Mouse (Mus musculus) liver, postnatal 0 days (tissue): ENCODE results near the gene Itgb7. TPM values are rescaled to one million over a fixed set of nuclear protein-coding genes. Genes with fewer than 3 reads are reported as not detected.

Experiments
- ATAC-seq: fragments of 200-750 bp; cut with Nextera tagmentation; 2 replicates; pipeline ENCODE4 v1.8.0; 2017; ENCODE audit warnings: mild to moderate bottlenecking, moderate library complexity
- DNase-seq: peaks from one replicate; pipeline ENCODE4 v3.0.0-alpha.2; 2016
- H3K27ac ChIP-seq: fragments of 300-500 bp; sonication (generic); 2 replicates; pipeline ENCODE4 v1.5.1; 2014; ENCODE audit warnings: antibody characterized with exemption, moderate library complexity, mild to moderate bottlenecking, low read depth
- H3K27me3 ChIP-seq: fragments of 300-500 bp; sonication (generic); 2 replicates; pipeline ENCODE4 v1.6.1; 2014; ENCODE audit warnings: low read length, control low read depth, mixed read lengths; ENCODE audit not compliant: insufficient read depth
- H3K36me3 ChIP-seq: fragments of 300-500 bp; sonication (generic); replicated peaks from 2 replicates; pipeline ENCODE4 v1.6.1; 2014; ENCODE audit warnings: mild to moderate bottlenecking, control low read depth, low read length, moderate library complexity, mixed read lengths; ENCODE audit not compliant: insufficient read depth
- H3K4me1 ChIP-seq: fragments of 300-500 bp; sonication (generic); 2 replicates; pipeline ENCODE4 v1.6.1; 2014; ENCODE audit warnings: antibody characterized with exemption, mild to moderate bottlenecking, control low read depth; ENCODE audit not compliant: insufficient read depth
- H3K4me2 ChIP-seq: fragments of 300-500 bp; sonication (generic); 2 replicates; pipeline ENCODE4 v1.6.1; 2014; ENCODE audit warnings: low read depth, mild to moderate bottlenecking, low read length, moderate library complexity, mixed read lengths
- H3K4me3 ChIP-seq: fragments of 300-500 bp; sonication (generic); 2 replicates; pipeline ENCODE4 v1.5.1; 2014; ENCODE audit warnings: low read depth, low read length
- H3K9ac ChIP-seq: fragments of 300-500 bp; sonication (generic); replicated peaks from 2 replicates; pipeline ENCODE4 v1.6.1; 2014; ENCODE audit warnings: mild to moderate bottlenecking, moderate library complexity
- H3K9me3 ChIP-seq: fragments of 300-500 bp; sonication (generic); 2 replicates; pipeline ENCODE4 v1.6.1; 2016; ENCODE audit warnings: mild to moderate bottlenecking, control low read depth, low read length, mixed read lengths
- CTCF ChIP-seq: sonication (generic); IDR thresholded peaks from 2 replicates; pipeline ENCODE4 v1.5.1; 2016; ENCODE audit warnings: antibody characterized with exemption, low read depth
- EP300 ChIP-seq: IDR thresholded peaks from 2 replicates; pipeline ENCODE4 v1.6.1; 2016; ENCODE audit warnings: antibody characterized with exemption, low read depth, mild to moderate bottlenecking
- WGBS: fragments of 180-500 bp; shearing (Covaris S2); extraction: QIAGEN DNeasy Blood & Tissue Kit; methylation state at CpG from one replicate; pipeline ENCODE4 v1.1.7; 2014; ENCODE audit not compliant: insufficient replicate concordance; 5-methylcytosine and 5-hydroxymethylcytosine counted together
- polyA plus RNA-seq: library from polyadenylated mRNA; unstranded; fragments of >200 nt; fragmentation: Nextera tagmentation; extraction: Ambion mirVana; gene quantifications from 2 replicates; pipeline ENCODE4 v1.2.1, GENCODE M21; 2015

Gene Itgb7
- polyA plus RNA-seq, 1 experiment from 2014 or later = 8.6 TPM

DNA sequence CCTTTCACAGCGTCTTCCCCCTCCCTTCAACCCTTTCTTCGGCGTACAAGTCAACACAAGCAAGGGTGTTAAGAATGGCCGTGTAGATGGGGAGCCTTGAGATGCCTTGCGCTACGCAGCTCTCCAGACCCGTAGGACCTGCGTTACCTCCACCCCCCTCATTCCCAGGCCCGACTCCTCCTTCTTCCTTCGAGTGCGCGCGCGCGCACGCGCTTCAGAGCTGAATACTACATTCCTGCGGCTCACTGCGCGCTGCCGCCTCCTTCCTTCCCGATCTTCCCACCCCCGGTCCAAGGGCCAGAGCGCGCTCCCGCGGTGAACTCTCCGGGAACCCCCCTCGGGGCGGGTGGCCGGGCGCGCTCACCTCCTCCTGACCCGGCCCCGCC lies 15.1 kb upstream of the Itgb7 start:
- under 1% methylated on average over 28 of the region's 35 CpGs for WGBS
- Histone ChIP-seq H3K36me3 (no peaks in the 10 kb centered on the region), H3K4me3 (peak overlapping the region; percentile 63), H3K27me3 (peaks cover 59% of the 10 kb centered on the region), H3K4me1 (peaks cover 34% of the 10 kb centered on the region), H3K27ac (peak overlapping the region; percentile 88), H3K4me2 (peak overlapping the region; percentile 96), H3K9ac (no peak overlapping the region; the same call in 1 of the 2 replicates), H3K9me3 (no peaks in the 10 kb centered on the region)
- DNase-seq (peak; percentile 82), ATAC-seq (peak; percentile 64)
- TF ChIP-seq CTCF (no peak), EP300 (no peak)

DNA sequence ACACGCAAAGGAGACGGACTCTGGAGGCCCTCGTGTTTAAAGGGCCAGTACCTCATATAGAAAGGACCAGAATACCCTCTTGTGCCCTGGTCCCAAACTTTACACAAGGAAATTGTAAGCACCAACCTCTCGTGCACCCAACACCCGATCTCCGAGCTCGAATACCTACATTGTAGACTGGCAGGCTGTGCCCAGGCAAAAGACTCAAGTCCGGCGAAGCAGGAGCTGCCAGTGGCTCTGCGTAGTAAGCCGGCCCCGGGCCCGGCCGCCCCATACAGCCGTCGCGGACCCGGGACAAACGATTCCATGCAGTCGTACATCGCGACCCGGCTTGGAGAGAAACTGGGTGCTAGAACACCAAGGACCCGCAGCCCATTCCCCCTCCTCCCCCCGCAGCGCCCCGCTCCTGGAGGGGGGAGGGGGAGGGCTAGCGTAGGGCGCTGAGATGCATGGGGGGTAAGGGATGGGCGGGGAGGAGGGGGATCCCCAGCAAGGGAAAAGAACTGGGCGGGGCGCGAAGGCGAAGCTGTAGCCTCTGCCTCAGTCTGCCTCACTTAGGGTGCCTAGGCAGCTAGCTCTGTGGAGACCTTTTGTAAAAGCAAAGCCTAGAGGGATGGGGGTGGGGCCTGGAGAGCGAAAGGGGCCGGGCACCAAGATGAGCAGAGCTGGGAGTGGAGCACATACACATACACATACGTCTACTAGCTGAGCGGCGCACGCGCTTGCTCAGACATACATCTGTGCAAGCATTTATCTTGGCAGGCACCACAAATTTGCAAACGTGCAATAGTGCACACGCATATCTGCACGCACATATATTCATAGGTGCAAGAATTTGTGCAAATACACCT lies 14.4 kb upstream of the Itgb7 start:
- ATAC-seq = peak; percentile 33; the same call in 1 of the 2 replicates
- Histone ChIP-seq H3K27me3 (peaks cover 59% of the 10 kb centered on the region), H3K9ac (peak overlapping the region; percentile 53), H3K9me3 (no peaks in the 10 kb centered on the region), H3K27ac (peak overlapping the region; percentile 88), H3K4me2 (peak overlapping the region; percentile 96), H3K4me1 (peaks cover 34% of the 10 kb centered on the region), H3K4me3 (peak overlapping the region; percentile 63), H3K36me3 (no peaks in the 10 kb centered on the region)
- DNase-seq = peak; percentile 64
- under 1% methylated on average over 39 of the region's 44 CpGs for WGBS
- TF ChIP-seq EP300 (no peak), CTCF (no peak)

DNA sequence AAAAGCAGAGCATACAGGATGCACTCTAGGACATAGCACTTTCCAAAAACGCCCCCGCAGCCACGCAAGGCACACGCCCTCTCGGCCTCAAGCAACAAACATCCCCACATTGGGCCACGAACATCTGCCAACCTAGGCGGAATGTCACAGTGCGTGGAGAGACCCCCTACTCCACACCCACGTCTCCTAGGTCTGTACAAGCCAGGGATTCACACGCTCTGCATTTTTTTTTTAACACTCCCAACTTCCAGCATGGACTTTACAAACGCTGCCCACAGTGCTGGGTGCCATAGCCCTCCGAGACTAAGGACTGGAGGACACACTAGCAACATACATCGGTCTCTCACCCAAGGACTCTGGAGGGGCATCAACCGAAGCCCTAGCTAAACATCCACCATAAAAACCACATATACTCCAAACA lies 13.7 kb upstream of the Itgb7 start:
- TF ChIP-seq EP300 = no peak
- no peak for TF ChIP-seq CTCF
- H3K4me1 ChIP-seq = peaks cover 34% of the 10 kb centered on the region
- 16% methylated on average over 14 of the region's 14 CpGs for WGBS
- H3K27ac ChIP-seq = peak overlapping the region; percentile 88
- H3K9me3 ChIP-seq = no peaks in the 10 kb centered on the region
- H3K27me3 ChIP-seq = peaks cover 55% of the 10 kb centered on the region
- no peaks in the 10 kb centered on the region for H3K36me3 ChIP-seq
- peak overlapping the region; percentile 63 for H3K4me3 ChIP-seq
- peak overlapping the region; percentile 96 for H3K4me2 ChIP-seq
- ATAC-seq (no peak), DNase-seq (no peak)
- H3K9ac ChIP-seq = peak overlapping the region; percentile 53

DNA sequence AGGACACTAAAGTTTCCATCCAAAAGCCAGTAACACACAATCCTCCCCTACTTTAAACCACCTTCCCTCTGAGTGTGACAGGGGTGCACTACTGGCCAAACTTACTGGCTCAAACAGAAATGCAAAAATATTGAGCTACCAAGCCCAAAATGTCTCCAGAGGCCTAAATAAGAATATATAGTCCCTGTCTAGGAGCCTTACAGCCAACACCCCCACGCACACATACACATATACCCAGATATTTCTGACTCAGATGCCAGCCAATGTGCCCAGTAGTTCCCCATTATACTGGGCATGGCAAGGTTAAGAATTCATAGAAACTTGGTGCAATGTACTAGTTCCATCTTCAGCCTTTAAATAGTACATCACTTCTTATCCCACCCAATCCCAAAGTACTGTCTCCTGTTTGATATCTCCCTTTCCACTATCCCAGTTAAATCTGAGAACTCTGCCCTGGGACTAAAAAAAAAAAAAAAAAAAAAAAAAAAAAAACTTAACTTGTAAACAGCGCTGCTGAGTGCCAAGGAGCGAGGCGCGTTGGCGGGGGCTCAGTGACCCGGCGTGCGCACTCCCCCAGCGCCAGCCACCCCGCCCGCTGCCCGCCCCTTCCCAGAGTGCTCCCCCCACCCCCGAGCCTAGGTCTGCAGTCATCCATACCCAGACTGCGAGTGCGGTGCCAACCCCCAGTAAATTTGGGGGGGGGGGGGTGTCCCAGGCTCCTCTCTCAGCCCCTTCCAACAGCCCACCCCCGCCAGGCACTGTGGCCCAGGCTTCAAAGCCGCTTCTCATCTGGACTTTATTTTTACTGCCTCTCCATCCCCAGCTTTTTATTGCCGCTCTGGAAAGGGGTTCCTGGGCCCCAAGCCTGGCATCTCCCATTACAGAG lies 12.8 kb upstream of the Itgb7 start:
- DNase-seq = no peak
- H3K9ac ChIP-seq = peak overlapping the region; percentile 16
- no peaks in the 10 kb centered on the region for H3K9me3 ChIP-seq
- peak overlapping the region; percentile 72 for H3K27ac ChIP-seq
- peak overlapping the region; percentile 96 for H3K4me2 ChIP-seq
- H3K36me3 ChIP-seq = no peaks in the 10 kb centered on the region
- peak overlapping the region; percentile 63 for H3K4me3 ChIP-seq
- H3K4me1 ChIP-seq = peaks cover 34% of the 10 kb centered on the region
- TF ChIP-seq EP300 (no peak), CTCF (no peak)
- H3K27me3 ChIP-seq = peaks cover 50% of the 10 kb centered on the region
- 34% methylated on average over 19 of the region's 19 CpGs for WGBS
- ATAC-seq = no peak

DNA sequence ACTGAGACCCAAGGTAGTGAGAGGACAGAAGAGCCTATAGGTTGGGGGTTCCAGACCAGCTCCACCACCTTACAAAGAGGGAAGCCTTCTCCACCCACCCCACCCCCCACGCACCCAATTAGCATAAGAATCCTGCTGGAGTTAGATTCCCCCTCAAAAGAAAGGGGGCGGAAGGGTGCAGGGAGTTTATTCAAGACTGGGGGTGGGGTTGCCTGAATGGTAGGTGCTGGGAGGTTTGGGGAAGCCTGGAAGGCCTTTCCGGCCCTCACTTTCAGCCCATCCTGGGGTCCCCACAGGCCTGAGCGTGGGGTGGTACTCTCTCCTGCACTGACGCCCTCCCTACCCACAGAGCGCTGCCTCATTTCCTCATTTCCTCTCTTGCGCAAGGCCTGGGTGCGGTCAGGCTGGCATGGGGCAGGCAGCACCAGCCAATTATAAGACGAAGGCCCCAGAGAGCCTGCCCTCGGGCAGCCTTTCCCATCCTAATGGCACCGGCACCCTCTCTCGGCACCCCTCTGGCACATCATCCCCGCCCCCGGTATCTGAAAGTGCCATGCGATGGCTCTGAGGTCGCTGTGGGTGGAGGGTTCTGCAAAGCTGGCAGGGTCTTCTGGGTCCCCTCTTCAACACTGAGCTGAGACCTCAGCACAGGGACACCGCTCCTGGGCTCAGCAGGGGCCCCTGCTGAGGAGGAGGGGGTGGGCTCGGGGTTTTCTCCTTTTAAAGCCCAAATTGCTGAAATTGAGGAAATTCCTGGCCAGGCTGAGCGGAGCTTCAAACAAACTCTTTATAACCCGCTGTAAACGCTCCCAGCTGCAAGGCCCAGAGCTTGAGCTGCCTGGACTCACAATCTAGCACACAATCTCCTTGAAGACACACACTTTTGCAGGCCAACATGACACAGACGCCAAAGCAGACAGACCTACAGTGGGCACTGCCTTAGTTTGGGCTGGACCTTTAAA lies 11.8 kb upstream of the Itgb7 start:
- Histone ChIP-seq H3K36me3 (no peaks in the 10 kb centered on the region), H3K4me3 (peak overlapping the region; percentile 35), H3K9ac (peak overlapping the region; percentile 16), H3K27me3 (peaks cover 40% of the 10 kb centered on the region), H3K4me1 (peaks cover 30% of the 10 kb centered on the region), H3K9me3 (no peaks in the 10 kb centered on the region), H3K27ac (peak overlapping the region; percentile 72), H3K4me2 (peak overlapping the region; percentile 96)
- DNase-seq (peak; percentile 82), ATAC-seq (peak; percentile 35)
- no peak for TF ChIP-seq CTCF
- peak; percentile 23; the same call in 1 of the 2 replicates for TF ChIP-seq EP300
- WGBS = 12% methylated on average over 22 of the region's 22 CpGs
